In genomic region chr2:117257617-117258016, GRCm38 (mm10) we compare ENCODE assay signal across 26 mouse cellular contexts.
"Had no signal": no experiment of that assay in that cellular context is flagged by ENCODE, and none has a peak within 500 bp of the region (broad histone marks: within the 10 kb centered on the region; RNA-seq: fewer than 3 reads in every experiment).

No protein-coding gene starts in this region.

- ATAC-seq: hindbrain, embryonic 16.5 days; intestine, embryonic 16.5 days had no signal

- H3K9ac ChIP-seq: heart, embryonic 13.5 days; heart, embryonic 15.5 days; hindbrain, embryonic 12.5 days; hindbrain, embryonic 14.5 days; kidney, embryonic 15.5 days; limb, embryonic 13.5 days; limb, embryonic 15.5 days; liver, embryonic 13.5 days had no signal

- H3K4me1 ChIP-seq: heart, embryonic 15.5 days; hindbrain, embryonic 10.5 days; hindbrain, embryonic 12.5 days; kidney, embryonic 15.5 days; limb, embryonic 13.5 days; limb, embryonic 15.5 days had no signal

- H3K4me3 ChIP-seq: gastrocnemius, adult 2 months; heart, adult 2 months; heart, embryonic 13.5 days; heart, embryonic 15.5 days; hindbrain, embryonic 10.5 days; hindbrain, embryonic 12.5 days; kidney, embryonic 15.5 days; limb, embryonic 13.5 days; limb, embryonic 15.5 days; liver, embryonic 13.5 days had no signal

- H3K4me2 ChIP-seq: heart, embryonic 11.5 days; heart, embryonic 13.5 days; heart, embryonic 15.5 days; hindbrain, embryonic 12.5 days; hindbrain, embryonic 14.5 days; kidney, embryonic 15.5 days; limb, embryonic 13.5 days; limb, embryonic 15.5 days; liver, embryonic 13.5 days had no signal

- H3K27ac ChIP-seq: gastrocnemius, adult 2 months; heart, adult 2 months; heart, embryonic 13.5 days; heart, embryonic 15.5 days; hindbrain, embryonic 10.5 days; hindbrain, embryonic 12.5 days; hindbrain, embryonic 14.5 days; kidney, embryonic 15.5 days; kidney, postnatal 0 days; limb, embryonic 13.5 days; limb, embryonic 15.5 days; liver, embryonic 13.5 days had no signal

- H3K27me3 ChIP-seq: heart, embryonic 13.5 days; heart, embryonic 15.5 days; hindbrain, embryonic 12.5 days; kidney, embryonic 15.5 days; limb, embryonic 13.5 days; limb, embryonic 15.5 days; liver, embryonic 13.5 days had no signal

- DNase-seq: gastrocnemius, adult 2 months; gastrocnemius, postnatal 10 days; gastrocnemius, postnatal 25 days; heart, adult 2 months; heart, postnatal 4 days; kidney, adult 11 months; kidney, adult 2 months; kidney, adult 9 months; kidney, postnatal 14 days; kidney, postnatal 36 days; layer of hippocampus, adult 9-11 months; layer of hippocampus, postnatal 36 days; left cerebral cortex, postnatal 4 days; liver, embryonic 13.5 days had no signal

- H3K9me3 ChIP-seq: heart, embryonic 13.5 days; heart, embryonic 15.5 days; hindbrain, embryonic 10.5 days; hindbrain, embryonic 12.5 days; kidney, embryonic 15.5 days; limb, embryonic 13.5 days; limb, embryonic 15.5 days; liver, embryonic 13.5 days had no signal
